Mouse (Mus musculus) G1E (cell line): ENCODE measurements around the gene Actl7a. TPM values are rescaled to one million over a fixed set of nuclear protein-coding genes. Genes with fewer than 3 reads are reported as not detected.

Experiments
- ATAC-seq: 2 replicates; pipeline ENCODE4 v1.8.0; 2016; ENCODE audit warnings: mild to moderate bottlenecking; ENCODE audit not compliant: insufficient number of reproducible peaks, poor library complexity, low FRiP score, severe bottlenecking; ENCODE audit errors: extremely low read depth
- DNase-seq: peaks from one replicate; pipeline ENCODE4 v3.0.0; 2012; ENCODE audit warnings: low spot score
- H3K27me3 ChIP-seq: 2 replicates; pipeline ENCODE4 v1.6.1; 2012; ENCODE audit warnings: mild to moderate bottlenecking, low read length, inconsistent platforms; ENCODE audit not compliant: insufficient read depth
- H3K36me3 ChIP-seq: replicated peaks from 2 replicates; pipeline ENCODE3; 2012; ENCODE audit warnings: mild to moderate bottlenecking, inconsistent platforms
- H3K4me1 ChIP-seq: 2 replicates; pipeline ENCODE4 v1.6.1; 2012; ENCODE audit warnings: low read depth, low read length, inconsistent platforms, mixed read lengths; ENCODE audit not compliant: insufficient read depth
- H3K4me3 ChIP-seq: 2 replicates; pipeline ENCODE4 v1.5.1; 2012; ENCODE audit warnings: low read depth, mild to moderate bottlenecking, inconsistent platforms, low read length, moderate library complexity, mixed read lengths
- H3K9me3 ChIP-seq: replicated peaks from 2 replicates; pipeline ENCODE4 v1.6.1; 2012; ENCODE audit warnings: inconsistent platforms
- CTCF ChIP-seq: IDR thresholded peaks from 2 replicates; pipeline ENCODE4 v1.5.1; 2012; ENCODE audit warnings: low read depth, low read length, inconsistent platforms, mixed read lengths
- GATA1 ChIP-seq: IDR thresholded peaks from 2 replicates; pipeline ENCODE4 v1.6.1; 2012; ENCODE audit warnings: borderline replicate concordance, low read length, inconsistent platforms, mixed read lengths
- GATA2 ChIP-seq: IDR thresholded peaks from 2 replicates; pipeline ENCODE4 v1.6.1; 2012; ENCODE audit warnings: low read depth, low read length, inconsistent platforms, borderline replicate concordance
- POLR2AphosphoS5 ChIP-seq: IDR thresholded peaks from 2 replicates; pipeline ENCODE4 v1.6.1; 2012; ENCODE audit warnings: low read depth, low read length, inconsistent platforms; ENCODE audit not compliant: insufficient replicate concordance
- TAL1 ChIP-seq: conservative IDR thresholded peaks from 2 replicates; pipeline ENCODE4 v1.6.1; 2012; ENCODE audit warnings: low read depth, low read length, inconsistent platforms, mixed read lengths
- polyA plus RNA-seq: library from polyadenylated mRNA; stranded (reverse); fragments of >175 nt; gene quantifications from 2 replicates; pipeline ENCODE4 v1.2.3, GENCODE M21; 2012
- total RNA-seq, 2 experiments: library from RNA; stranded (forward) in 1 of 2; stranded (reverse) in 1 of 2; fragments of 200-1000 nt in 1 of 2; fragments of >200 nt in 1 of 2; fragmentation: Nextera tagmentation in 1 of 2; gene quantifications; 2 replicates each; pipeline ENCODE4 v1.2.3; 2014 to 2017

Actl7a gene
- total and polyA plus RNA-seq, 3 experiments, result 0.11 TPM; not detected in 2

DNA sequence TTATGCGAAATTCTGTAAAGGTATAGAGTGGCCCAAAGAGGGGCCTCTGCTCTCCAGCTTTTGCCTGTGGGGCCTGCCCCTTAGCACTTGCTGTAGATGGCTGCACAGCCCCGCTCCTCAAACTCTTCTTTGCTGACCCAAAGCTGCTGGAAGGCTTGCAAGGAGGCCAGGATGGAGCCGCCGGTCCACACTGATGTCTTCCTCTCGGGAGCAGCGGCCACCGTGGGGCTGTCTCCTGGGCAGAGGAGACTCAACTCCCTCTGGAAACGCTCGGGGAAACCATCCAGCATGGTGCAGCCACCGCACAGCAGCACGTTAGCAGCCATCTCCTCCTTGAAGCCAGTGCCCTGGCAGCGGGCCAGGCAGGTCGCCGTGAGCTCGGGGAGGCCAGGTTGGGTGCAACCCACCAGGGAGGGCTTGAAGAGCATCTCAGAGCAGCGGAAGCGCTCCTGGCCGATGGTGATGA is 3.2 kb upstream of the Actl7a start, which contains the start of gene Gm26657:
Gene Gm26657, plus strand, starts transcription at position 51 of the 466 bp plus-strand sequence.
- H3K27me3 ChIP-seq, result peaks cover 2% of the 10 kb centered on the region; the same call in 1 of the 2 replicates

DNA sequence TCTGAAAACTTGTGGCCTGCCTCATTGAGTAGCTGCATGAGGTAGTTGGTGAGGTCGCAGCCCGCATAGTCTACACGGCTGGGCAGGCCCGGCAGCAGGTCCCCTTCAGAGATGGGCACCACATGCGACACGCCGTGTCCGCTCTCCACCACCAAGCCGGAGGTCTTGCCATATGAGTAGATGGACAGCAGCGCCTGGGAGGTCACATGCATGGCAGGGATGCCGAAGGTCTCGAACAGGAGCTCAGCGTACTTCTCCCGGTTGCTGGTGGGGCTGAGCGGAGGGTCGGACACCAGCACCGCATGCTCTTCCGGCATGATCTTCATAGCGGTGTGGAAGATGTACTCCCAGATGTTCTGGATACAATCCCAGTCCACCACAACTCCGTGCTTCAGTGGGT is 2.6 kb upstream of the Actl7a start:
- H3K4me1 ChIP-seq, result no peaks in the 10 kb centered on the region
- H3K4me3 ChIP-seq, result no peak overlapping the region
- peaks cover 24% of the 10 kb centered on the region for H3K36me3 ChIP-seq
- DNase-seq (no peak), ATAC-seq (no peak)
- peaks cover 2% of the 10 kb centered on the region; the same call in 1 of the 2 replicates for H3K27me3 ChIP-seq
- H3K9me3 ChIP-seq, result no peaks in the 10 kb centered on the region
- no peak for TF ChIP-seq POLR2AphosphoS5
- no peak for TF ChIP-seq CTCF
- no peak for TF ChIP-seq TAL1
- TF ChIP-seq GATA2, result no peak
- TF ChIP-seq GATA1, result no peak

More for the DNA sequence above, 3.2 kb upstream of the Actl7a start, which contains the start of gene Gm26657:
- no peak within 1 kb of the TSS for H3K4me3 ChIP-seq
- H3K9me3 ChIP-seq, result no peaks in the 10 kb centered on the region
- H3K36me3 ChIP-seq, result peaks cover 19% of the 10 kb centered on the region
- TF ChIP-seq TAL1 (no peak), GATA2 (no peak), POLR2AphosphoS5 (no peak), GATA1 (no peak), CTCF (no peak)
- DNase-seq (no peak), ATAC-seq (no peak)
- no peaks in the 10 kb centered on the region for H3K4me1 ChIP-seq

DNA sequence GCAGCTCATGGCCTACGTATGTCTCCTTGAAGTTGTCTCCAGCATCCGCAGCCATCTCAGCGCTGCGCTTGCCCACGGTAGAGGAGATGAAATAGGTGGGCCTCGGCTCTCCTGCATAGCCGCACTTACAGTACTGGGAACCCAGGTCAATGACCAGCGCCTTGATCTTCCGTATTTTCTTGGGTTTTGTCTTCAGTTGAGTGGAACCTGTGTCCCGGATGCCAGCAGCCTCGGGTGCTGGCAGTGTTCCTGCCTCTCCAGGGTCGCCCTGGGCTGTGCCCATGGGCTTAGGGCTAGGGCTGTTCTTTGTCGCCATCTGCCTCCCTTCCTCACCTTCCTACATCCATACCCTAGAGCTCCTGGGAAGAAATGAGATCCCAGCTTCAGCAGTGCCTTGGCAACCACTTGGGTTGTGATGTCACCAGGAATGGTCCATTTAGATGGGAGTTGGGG is 2.1 kb upstream of the Actl7a start, which contains the start of gene Actl7b:
Gene Actl7b, minus strand, starts transcription at position 403 of the 453 bp plus-strand sequence.
- Histone ChIP-seq H3K36me3 (peaks cover 29% of the 10 kb centered on the region), H3K27me3 (peaks cover 2% of the 10 kb centered on the region; the same call in 1 of the 2 replicates), H3K9me3 (no peaks in the 10 kb centered on the region), H3K4me1 (no peaks in the 10 kb centered on the region), H3K4me3 (no peak within 1 kb of the TSS)
- no peak for TF ChIP-seq GATA1
- no peak for TF ChIP-seq POLR2AphosphoS5
- no peak for TF ChIP-seq GATA2
- TF ChIP-seq TAL1, result no peak
- TF ChIP-seq CTCF, result no peak
- ATAC-seq (no peak), DNase-seq (no peak)

DNA sequence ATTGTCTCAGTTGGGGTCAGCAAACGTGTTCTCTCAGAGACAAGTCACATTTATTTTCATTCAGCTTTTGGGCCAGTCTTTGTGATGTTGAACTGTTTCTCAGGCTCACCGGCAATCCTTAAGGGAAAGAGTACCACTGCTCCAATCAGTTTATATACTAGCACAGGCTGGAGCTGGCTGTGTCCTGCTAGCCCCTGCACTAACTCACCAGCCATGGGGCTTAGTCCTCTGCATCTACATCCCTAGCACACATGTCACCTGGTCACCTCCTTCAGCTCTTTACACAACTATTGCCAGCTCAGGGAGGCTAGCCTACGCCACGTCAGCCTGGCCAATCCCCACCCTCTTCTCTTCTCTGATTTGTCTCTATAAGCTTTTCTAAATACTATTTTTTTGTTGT is 515 bp upstream of the Actl7a start:
- DNase-seq, result no peak
- H3K36me3 ChIP-seq, result peaks cover 45% of the 10 kb centered on the region
- H3K27me3 ChIP-seq, result peaks cover 2% of the 10 kb centered on the region; the same call in 1 of the 2 replicates
- no peak for ATAC-seq
- TF ChIP-seq CTCF (no peak), GATA1 (no peak), TAL1 (no peak), POLR2AphosphoS5 (no peak), GATA2 (no peak)
- no peaks in the 10 kb centered on the region for H3K4me1 ChIP-seq
- H3K9me3 ChIP-seq, result no peaks in the 10 kb centered on the region
- no peak overlapping the region for H3K4me3 ChIP-seq

DNA sequence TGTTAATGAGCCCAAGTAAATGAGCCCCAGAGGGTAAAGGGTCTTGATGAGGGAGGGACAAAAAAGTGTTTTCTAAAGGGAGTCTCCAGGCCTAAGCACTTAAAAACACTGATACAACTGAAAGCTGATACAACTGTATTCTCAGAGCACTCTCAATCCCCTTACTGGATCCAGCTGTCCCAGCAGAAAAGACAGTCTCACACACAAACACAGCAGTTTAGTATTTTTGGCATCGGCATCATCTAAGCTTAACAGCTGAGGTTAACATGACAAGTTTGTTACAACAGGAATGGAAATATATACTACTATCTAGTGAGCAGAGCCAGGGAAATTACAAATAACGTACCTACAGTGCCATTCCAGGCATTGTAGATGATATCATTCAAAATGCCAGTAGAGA is 3.1 kb downstream of the Actl7a start:
- H3K9me3 ChIP-seq, result no peaks in the 10 kb centered on the region
- TF ChIP-seq GATA2 (no peak), GATA1 (no peak), TAL1 (no peak), CTCF (no peak), POLR2AphosphoS5 (no peak)
- H3K27me3 ChIP-seq, result no peaks in the 10 kb centered on the region
- no peaks in the 10 kb centered on the region for H3K4me1 ChIP-seq
- no peak for DNase-seq
- ATAC-seq, result no peak
- H3K4me3 ChIP-seq, result no peak overlapping the region
- H3K36me3 ChIP-seq, result peaks cover 78% of the 10 kb centered on the region

DNA sequence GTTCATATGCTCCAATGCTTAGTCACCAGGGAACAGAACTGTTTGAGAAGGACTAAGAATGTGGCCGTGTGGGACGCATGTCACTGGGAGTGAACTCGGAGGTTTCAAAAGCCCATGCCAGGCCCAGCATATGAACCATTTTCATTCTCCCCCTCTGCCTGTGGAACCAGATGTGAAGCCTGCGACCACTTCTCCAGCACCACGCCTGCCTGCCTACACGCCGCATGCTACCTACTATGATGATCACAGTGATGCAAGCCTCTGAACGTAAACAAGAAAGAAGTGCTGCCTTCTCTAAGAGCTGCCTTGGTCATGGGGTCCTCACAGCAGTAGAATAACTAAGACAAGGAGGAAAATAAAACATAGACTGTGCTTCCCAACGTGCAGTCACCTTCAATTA is 4.2 kb downstream of the Actl7a start:
- DNase-seq (no peak), ATAC-seq (no peak)
- H3K27me3 ChIP-seq, result no peaks in the 10 kb centered on the region
- H3K36me3 ChIP-seq, result peaks cover 87% of the 10 kb centered on the region
- TF ChIP-seq GATA1 (no peak), GATA2 (no peak), TAL1 (no peak), POLR2AphosphoS5 (no peak), CTCF (no peak)
- no peaks in the 10 kb centered on the region for H3K9me3 ChIP-seq
- no peaks in the 10 kb centered on the region for H3K4me1 ChIP-seq
- H3K4me3 ChIP-seq, result no peak overlapping the region
